Mouse (Mus musculus): ENCODE results near the gene Enpp3.

GRCm38 (mm10) chr10:24789747-24790545 is 52.7 kb downstream of the Enpp3 start:
- TF ChIP-seq CTCF (IDR thresholded peaks at IDR 0.05; ENCODE audit: low read depth) (peak; percentile 80), EP300 (optimal IDR thresholded peaks at IDR 0.05) (no peak)
